Mouse (Mus musculus) stomach, postnatal 0 days (tissue): Measurements from ENCODE around the gene Trim31. TPM values are rescaled to one million over a fixed set of nuclear protein-coding genes. Genes with fewer than 3 reads are reported as not detected.

Source experiments
- ATAC-seq: fragments of 200-750 bp; cut with Nextera tagmentation; 2 replicates; pipeline ENCODE4 v1.8.0; 2017; ENCODE audit not compliant: low FRiP score, low TSS enrichment
- DNase-seq: peaks from one replicate; pipeline ENCODE4 v3.0.0-alpha.2; 2016; ENCODE audit warnings: low spot score
- H3K27ac ChIP-seq: fragments of 300-500 bp; sonication (generic); replicated peaks from 2 replicates; pipeline ENCODE4 v1.5.1; 2014; ENCODE audit warnings: mild to moderate bottlenecking, control low read depth
- H3K27me3 ChIP-seq: fragments of 300-500 bp; sonication (generic); 2 replicates; pipeline ENCODE4 v1.6.1; 2014; ENCODE audit warnings: low read length; ENCODE audit not compliant: control insufficient read depth, insufficient read depth
- H3K36me3 ChIP-seq: fragments of 300-500 bp; sonication (generic); 2 replicates; pipeline ENCODE4 v1.6.1; 2014; ENCODE audit warnings: low read length, mixed read lengths; ENCODE audit not compliant: control insufficient read depth, insufficient read depth
- H3K4me1 ChIP-seq: fragments of 300-500 bp; sonication (generic); replicated peaks from 2 replicates; pipeline ENCODE4 v1.6.1; 2014; ENCODE audit warnings: antibody characterized with exemption; ENCODE audit not compliant: control insufficient read depth, insufficient read depth
- H3K4me2 ChIP-seq: fragments of 300-500 bp; sonication (generic); replicated peaks from 2 replicates; pipeline ENCODE4 v1.6.1; 2014; ENCODE audit warnings: low read depth, mild to moderate bottlenecking, control low read depth, moderate library complexity
- H3K4me3 ChIP-seq: fragments of 300-500 bp; sonication (generic); 2 replicates; pipeline ENCODE4 v1.5.1; 2014; ENCODE audit warnings: low read depth, low read length, control low read depth
- H3K9ac ChIP-seq: fragments of 300-500 bp; sonication (generic); 2 replicates; pipeline ENCODE4 v1.6.1; 2014; ENCODE audit warnings: mild to moderate bottlenecking, low read length, control low read depth, mixed read lengths
- H3K9me3 ChIP-seq: fragments of 300-500 bp; sonication (generic); 2 replicates; pipeline ENCODE4 v1.6.1; 2016; ENCODE audit warnings: low read length; ENCODE audit not compliant: control insufficient read depth
- CTCF ChIP-seq: IDR thresholded peaks from 2 replicates; pipeline ENCODE4 v1.5.1; 2016; ENCODE audit warnings: antibody characterized with exemption, low read depth, mild to moderate bottlenecking, moderate library complexity
- EP300 ChIP-seq: optimal IDR thresholded peaks from 2 replicates; pipeline ENCODE3; 2016; ENCODE audit warnings: antibody characterized with exemption
- WGBS: fragments of 180-500 bp; shearing (Covaris S2); extraction: QIAGEN DNeasy Blood & Tissue Kit; methylation state at CpG from one replicate; pipeline ENCODE4 v1.1.7; 2014; 5-methylcytosine and 5-hydroxymethylcytosine counted together
- polyA plus RNA-seq: library from polyadenylated mRNA; unstranded; fragments of >200 nt; fragmentation: Nextera tagmentation; extraction: Ambion mirVana; gene quantifications from 2 replicates; pipeline ENCODE4 v1.2.1, GENCODE M21; 2015

The Trim31 gene
- polyA plus RNA-seq, 1 experiment from 2014 or later = 1.8 TPM

GRCm38 (mm10) chr17:36931130-36931529 is 33.2 kb downstream of the Trim31 start:
- H3K4me2 ChIP-seq = no peak overlapping the region

GRCm38 (mm10) chr17:36931806-36932205 is 33.9 kb downstream of the Trim31 start:
- WGBS = 42% methylated on average over 2 of the region's 2 CpGs
- no peaks in the 10 kb centered on the region for H3K36me3 ChIP-seq
- no peak overlapping the region for H3K4me2 ChIP-seq
- H3K4me3 ChIP-seq = no peak overlapping the region
- no peak for TF ChIP-seq CTCF
- TF ChIP-seq EP300 = no peak
- H3K9me3 ChIP-seq = no peaks in the 10 kb centered on the region
- DNase-seq (no peak), ATAC-seq (no peak)
- no peaks in the 10 kb centered on the region for H3K4me1 ChIP-seq
- no peak overlapping the region for H3K27ac ChIP-seq
- no peak overlapping the region for H3K9ac ChIP-seq
- H3K27me3 ChIP-seq = no peaks in the 10 kb centered on the region

More at GRCm38 (mm10) chr17:36931130-36931529, 33.2 kb downstream of the Trim31 start:
- Histone ChIP-seq H3K9ac (no peak overlapping the region), H3K27ac (no peak overlapping the region), H3K27me3 (no peaks in the 10 kb centered on the region), H3K36me3 (no peaks in the 10 kb centered on the region), H3K4me3 (no peak overlapping the region), H3K9me3 (no peaks in the 10 kb centered on the region), H3K4me1 (no peaks in the 10 kb centered on the region)
- no peak for TF ChIP-seq CTCF
- no peak for TF ChIP-seq EP300
- DNase-seq = no peak
- 73% methylated on average over 4 of the region's 4 CpGs for WGBS
- ATAC-seq = no peak

GRCm38 (mm10) chr17:36938056-36938455 is 40.1 kb downstream of the Trim31 start:
- 62% methylated on average over 2 of the region's 2 CpGs for WGBS
- Histone ChIP-seq H3K27ac (no peak overlapping the region), H3K9me3 (no peaks in the 10 kb centered on the region), H3K4me2 (no peak overlapping the region), H3K36me3 (no peaks in the 10 kb centered on the region), H3K4me3 (no peak overlapping the region), H3K9ac (no peak overlapping the region), H3K27me3 (no peaks in the 10 kb centered on the region), H3K4me1 (no peaks in the 10 kb centered on the region)
- no peak for TF ChIP-seq EP300
- no peak for TF ChIP-seq CTCF
- DNase-seq = no peak
- no peak for ATAC-seq

GRCm38 (mm10) chr17:36942391-36942790 is 44.5 kb downstream of the Trim31 start:
- H3K4me1 ChIP-seq = no peaks in the 10 kb centered on the region
- peak overlapping the region; percentile 73 for H3K4me2 ChIP-seq
- H3K36me3 ChIP-seq = no peaks in the 10 kb centered on the region
- TF ChIP-seq EP300 = no peak
- no peak for TF ChIP-seq CTCF
- WGBS = 33% methylated on average over 9 of the region's 10 CpGs
- H3K27ac ChIP-seq = peak overlapping the region; percentile 65
- H3K9ac ChIP-seq = peak overlapping the region; percentile 69
- peak overlapping the region; percentile 50 for H3K4me3 ChIP-seq
- ATAC-seq (peak; percentile 87), DNase-seq (peak; percentile 67)
- no peaks in the 10 kb centered on the region; the same call in 1 of the 2 replicates for H3K27me3 ChIP-seq
- H3K9me3 ChIP-seq = no peaks in the 10 kb centered on the region

- peak within 1 kb of the TSS; percentile 50 for H3K4me3 ChIP-seq
- H3K4me2 ChIP-seq = peak within 1 kb of the TSS; percentile 73
- no peaks in the 10 kb centered on the region; the same call in 1 of the 2 replicates for H3K27me3 ChIP-seq
- TF ChIP-seq EP300 (no peak), CTCF (no peak)
- WGBS = 2% methylated on average over 56 of the region's 59 CpGs
- DNase-seq = peak; percentile 57
- no peaks in the 10 kb centered on the region for H3K4me1 ChIP-seq
- no peaks in the 10 kb centered on the region for H3K9me3 ChIP-seq
- peak; percentile 75 for ATAC-seq
- H3K27ac ChIP-seq = peak within 1 kb of the TSS; percentile 67
- H3K36me3 ChIP-seq = no peaks in the 10 kb centered on the region
- H3K9ac ChIP-seq = peak within 1 kb of the TSS; percentile 69
Observed at GRCm38 (mm10) chr17:36942791-36943471, 45.0 kb downstream of the Trim31 start, which contains the start of gene Rnf39. Rnf39 (plus strand) TSS chr17:36942918.

- no peak for TF ChIP-seq EP300
- no peak for TF ChIP-seq CTCF
- H3K36me3 ChIP-seq = no peaks in the 10 kb centered on the region
- peak overlapping the region; percentile 69; the same call in 1 of the 2 replicates for H3K9ac ChIP-seq
- no peak overlapping the region for H3K27ac ChIP-seq
- H3K4me3 ChIP-seq = peak overlapping the region; percentile 50
- WGBS = 21% methylated on average over 5 of the region's 5 CpGs
- H3K4me1 ChIP-seq = no peaks in the 10 kb centered on the region
- no peak for ATAC-seq
- no peaks in the 10 kb centered on the region; the same call in 1 of the 2 replicates for H3K27me3 ChIP-seq
- H3K9me3 ChIP-seq = no peaks in the 10 kb centered on the region
- DNase-seq = no peak
- peak overlapping the region; percentile 73 for H3K4me2 ChIP-seq
Observed at GRCm38 (mm10) chr17:36943691-36944090, 45.8 kb downstream of the Trim31 start.
